In the genomic region with DNA sequence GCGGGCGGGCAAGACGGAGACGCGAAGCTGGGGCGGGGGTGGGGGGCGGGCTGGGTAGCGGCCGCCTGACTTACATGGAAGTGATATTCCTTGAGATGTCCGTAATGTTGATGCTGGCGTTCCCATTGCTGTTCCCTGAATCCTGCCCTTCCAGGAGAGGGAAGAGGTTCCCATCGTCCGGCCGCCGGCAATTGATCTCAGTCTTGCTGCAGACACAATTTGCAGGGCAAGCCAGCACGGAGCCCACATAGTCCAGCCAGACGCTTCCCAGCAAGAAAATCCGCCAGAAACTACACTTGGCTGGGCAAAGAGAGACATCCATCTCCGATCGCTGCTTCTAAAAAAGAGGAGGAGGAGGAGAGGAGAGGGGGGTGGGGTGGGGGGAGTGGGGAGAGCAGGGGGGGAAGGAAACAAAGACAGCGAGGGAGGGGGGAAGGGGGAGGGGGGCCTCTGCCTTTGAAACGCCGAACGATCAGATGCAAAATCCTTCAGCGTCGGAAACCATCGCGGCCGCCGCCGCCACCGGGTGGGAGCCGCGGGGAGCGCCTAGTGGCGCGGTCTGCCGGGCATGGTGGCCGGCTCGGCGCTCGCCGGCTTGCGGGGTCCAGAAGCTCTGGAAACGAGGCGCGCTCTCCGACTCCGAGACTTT, we compare ENCODE assay signal across 8 mouse cellular contexts.
DNase-seq lines count a peak whose midpoint lies in the region; ATAC-seq and TF ChIP-seq lines count a peak whose summit lies in the region.

No protein-coding gene starts in this region.

- H3K36me3 ChIP-seq in testis, adult 2 months (ENCODE audit: control insufficient read depth, insufficient read depth, low read length): no peaks in the 10 kb centered on the region
- no peaks in the 10 kb centered on the region for H3K36me3 ChIP-seq in hindbrain, embryonic 12.5 days
- H3K36me3 ChIP-seq in midbrain, embryonic 12.5 days: no peaks in the 10 kb centered on the region

- intact Hi-C loops in gastrocnemius, adult 2 months (cut with DNase I): no loop called here

- peaks cover 10% of the 10 kb centered on the region for H3K4me1 ChIP-seq in testis, adult 2 months (ENCODE audit: control insufficient read depth, insufficient read depth, low read length)
- H3K4me1 ChIP-seq in hindbrain, embryonic 12.5 days: peaks cover 30% of the 10 kb centered on the region
- peaks cover 27% of the 10 kb centered on the region for H3K4me1 ChIP-seq in midbrain, embryonic 12.5 days

- TF ChIP-seq POLR2A in testis, adult 2 months (IDR thresholded peaks at IDR 0.05; ENCODE audit: control insufficient read depth, low read depth, low read length): no peak

- peak overlapping the region; percentile 77 for H3K9ac ChIP-seq in hindbrain, embryonic 12.5 days
- H3K9ac ChIP-seq in midbrain, embryonic 12.5 days (replicated peaks): peak overlapping the region; percentile 65

- H3K27me3 ChIP-seq in testis, adult 2 months (ENCODE audit: control insufficient read depth, insufficient read depth, low read length): no peaks in the 10 kb centered on the region; the same call in 1 of the 2 replicates
- H3K27me3 ChIP-seq in hindbrain, embryonic 12.5 days: peaks cover 52% of the 10 kb centered on the region
- H3K27me3 ChIP-seq in midbrain, embryonic 12.5 days: peaks cover 76% of the 10 kb centered on the region

- DNase-seq in gastrocnemius, adult 2 months: no peak
- DNase-seq in gastrocnemius, adult 18-20 months (ENCODE audit: low spot score): no peak
- DNase-seq in testis, postnatal 14 days (ENCODE audit: low spot score): no peak
- peak; percentile 17 for DNase-seq in yolk sac, embryonic 10.5 days (ENCODE audit: low spot score)
- no peak for DNase-seq in spleen, postnatal 36 days (ENCODE audit: low spot score in 2 of 2)

- no peak for TF ChIP-seq CTCF in gastrocnemius, adult 2 months (IDR thresholded peaks at IDR 0.05)
- TF ChIP-seq CTCF in testis, adult 2 months (IDR thresholded peaks at IDR 0.05; ENCODE audit: control insufficient read depth, insufficient read depth, insufficient replicate concordance, low read depth, low read length): no peak

- peak overlapping the region; percentile 85 for H3K4me2 ChIP-seq in hindbrain, embryonic 12.5 days (replicated peaks)
- peak overlapping the region; percentile 89 for H3K4me2 ChIP-seq in midbrain, embryonic 12.5 days (replicated peaks)

- peak; percentile 59 for ATAC-seq in hindbrain, embryonic 12.5 days (ENCODE audit: low FRiP score)
- ATAC-seq in midbrain, embryonic 12.5 days (ENCODE audit: low FRiP score, low read depth): peak; percentile 64

- peak overlapping the region; percentile 28; the same call in 1 of the 2 replicates for H3K27ac ChIP-seq in gastrocnemius, adult 2 months
- no peak overlapping the region for H3K27ac ChIP-seq in testis, adult 2 months (ENCODE audit: control insufficient read depth, insufficient read depth, low read depth, low read length)
- H3K27ac ChIP-seq in hindbrain, embryonic 12.5 days: peak overlapping the region; percentile 85
- peak overlapping the region; percentile 74 for H3K27ac ChIP-seq in midbrain, embryonic 12.5 days (replicated peaks)

- H3K4me3 ChIP-seq in gastrocnemius, adult 2 months: peak overlapping the region; percentile 65
- peak overlapping the region; percentile 82 for H3K4me3 ChIP-seq in testis, adult 2 months (ENCODE audit: control insufficient read depth, low read depth, low read length)
- peak overlapping the region; percentile 58 for H3K4me3 ChIP-seq in hindbrain, embryonic 12.5 days
- peak overlapping the region; percentile 59 for H3K4me3 ChIP-seq in midbrain, embryonic 12.5 days

- WGBS in hindbrain, embryonic 12.5 days: under 1% methylated on average over 45 of the region's 49 CpGs
- under 1% methylated on average over 49 of the region's 49 CpGs for WGBS in midbrain, embryonic 12.5 days

- no peaks in the 10 kb centered on the region for H3K9me3 ChIP-seq in hindbrain, embryonic 12.5 days (replicated peaks)
- H3K9me3 ChIP-seq in midbrain, embryonic 12.5 days: no peaks in the 10 kb centered on the region
